Mouse (Mus musculus) lung, adult 18-20 months (tissue): Measurements from ENCODE around the gene Sdc4.

ENCODE experiments used
- DNase-seq, 2 experiments: peaks; one replicate each; pipeline ENCODE4 v3.0.0; 2022; ENCODE audit warnings: mixed read lengths in 2 of 2

Sdc4 gene

DNA sequence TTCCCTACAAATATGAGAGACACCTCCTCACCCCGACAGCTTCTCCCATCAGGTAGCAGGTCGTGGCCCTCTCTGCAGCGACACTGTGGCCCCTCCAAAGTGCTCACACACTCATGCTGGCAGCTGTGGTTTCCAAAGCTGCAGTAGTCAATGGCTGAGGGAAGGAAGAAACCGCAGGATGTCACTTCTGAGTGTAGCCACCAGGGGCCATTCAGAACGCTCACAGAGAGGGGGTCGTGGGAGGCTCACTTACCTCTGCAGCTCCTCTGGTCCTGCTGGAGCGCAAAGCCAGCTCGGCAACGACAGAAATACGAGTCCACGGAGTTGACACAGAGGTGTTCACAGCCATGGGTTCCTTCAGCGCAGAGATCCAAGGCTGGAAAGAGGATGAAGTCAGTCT, 46.8 kb downstream of the Sdc4 start:
- DNase-seq, result no peak

DNA sequence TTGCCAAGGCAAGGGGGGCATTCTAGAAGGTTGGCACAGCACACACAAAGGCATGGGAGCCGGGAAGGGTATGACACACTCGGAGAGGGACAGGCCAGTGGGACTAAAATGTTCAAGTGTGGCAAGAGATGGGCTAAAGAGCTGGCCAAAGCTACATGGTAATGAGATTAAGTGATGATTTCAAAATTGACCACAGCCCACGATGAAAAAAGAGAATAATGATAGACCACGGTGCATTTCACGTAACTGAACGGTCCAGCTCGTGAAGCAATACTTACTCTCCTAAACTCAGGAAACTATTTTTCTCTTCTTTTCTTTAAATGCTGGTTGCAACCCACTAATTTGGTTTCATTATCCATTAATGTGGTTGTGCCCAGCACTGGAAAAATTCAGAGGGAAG, 47.6 kb downstream of the Sdc4 start:
- no peak for DNase-seq

- no peak for DNase-seq
Observed at GRCm38 (mm10) chr2:164393126-164393525, 50.6 kb downstream of the Sdc4 start.

- DNase-seq, result peak; percentile 73 to 82
Observed at GRCm38 (mm10) chr2:164389499-164389898, 54.2 kb downstream of the Sdc4 start.

DNA sequence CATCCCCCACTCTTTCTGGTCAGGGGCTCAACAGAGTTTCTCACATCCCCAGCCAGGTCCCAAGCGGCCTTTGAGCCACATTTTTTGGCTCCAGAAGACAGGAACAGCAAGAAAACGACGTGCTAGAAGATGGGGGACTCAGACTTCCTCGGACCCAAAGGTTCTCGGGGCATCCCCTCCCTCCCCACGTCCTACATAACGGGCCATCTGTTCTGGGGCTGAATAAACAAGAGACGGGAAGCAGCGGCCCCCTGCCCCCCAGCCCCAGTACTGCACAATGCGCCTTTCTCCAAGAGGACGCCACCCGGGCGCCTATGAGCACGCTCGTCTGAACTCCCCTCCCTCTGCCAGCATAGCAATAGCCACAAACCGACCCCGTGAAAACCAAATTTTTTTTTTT, 54.7 kb downstream of the Sdc4 start, which contains the start of gene Slpi:
Gene Slpi, minus strand, starts transcription at position 76 of the 400 bp plus-strand sequence.
- no peak for DNase-seq

DNA sequence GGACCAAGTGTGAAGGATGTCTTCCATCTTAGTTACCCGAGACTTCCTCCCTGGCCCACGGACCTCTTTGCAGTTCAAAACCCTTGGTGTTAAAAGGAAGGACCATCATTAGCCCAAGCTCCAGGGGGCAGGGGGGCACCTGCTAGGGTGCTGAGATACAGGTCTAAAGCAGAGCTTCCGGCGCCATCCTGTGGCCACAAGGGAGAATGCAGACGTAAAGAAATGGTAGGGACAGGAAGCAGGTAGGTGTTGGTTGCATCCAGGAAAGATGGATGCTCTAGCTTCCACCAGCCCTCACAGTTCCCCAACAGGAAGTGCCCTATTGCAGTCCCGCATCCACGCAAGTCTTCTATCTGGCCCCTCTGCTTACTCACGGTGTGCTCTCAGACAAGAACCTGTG, 56.7 kb downstream of the Sdc4 start:
- DNase-seq, result peak; percentile 51 to 55

- no peak for DNase-seq
Observed at GRCm38 (mm10) chr2:164385927-164386763, 57.5 kb downstream of the Sdc4 start.

- DNase-seq, result no peak
Observed at GRCm38 (mm10) chr2:164383656-164384399, 59.9 kb downstream of the Sdc4 start.

GRCm38 (mm10) chr2:164382971-164383370, 60.7 kb downstream of the Sdc4 start:
- DNase-seq, result no peak

DNA sequence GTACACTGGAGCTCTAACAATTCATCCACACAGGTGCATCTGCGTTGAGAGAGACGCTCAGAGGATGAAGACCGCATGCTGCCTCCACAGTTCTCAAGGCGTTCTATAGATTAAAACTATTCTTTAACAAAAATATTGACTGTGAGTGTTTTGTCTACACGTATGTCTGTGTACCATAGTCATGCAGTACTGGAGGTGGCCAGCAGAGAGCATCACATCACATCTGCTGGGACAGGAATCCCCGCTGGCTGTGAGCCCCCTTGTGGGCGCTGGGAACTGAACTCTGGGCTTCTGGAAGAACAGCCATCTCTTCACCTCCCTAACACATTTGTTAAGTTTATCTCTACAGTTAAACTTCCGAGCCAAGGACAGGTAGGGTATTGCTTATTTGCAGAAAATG, 62.0 kb downstream of the Sdc4 start:
- no peak for DNase-seq

GRCm38 (mm10) chr2:164377478-164378426, 65.9 kb downstream of the Sdc4 start:
- DNase-seq, result no peak
